Mouse (Mus musculus): ENCODE results near the gene Trim32.
A peak's percentile ranks its signal among the peaks of the same experiment; 100 is the strongest.

The Trim32 gene

GRCm38 (mm10) chr4:65604504-65605150, at the start of gene Trim32:
Gene Trim32, plus strand, starts transcription at chr4:65604986.
- DNase-seq (ENCODE audit: low spot score), result peak; percentile 98

DNA sequence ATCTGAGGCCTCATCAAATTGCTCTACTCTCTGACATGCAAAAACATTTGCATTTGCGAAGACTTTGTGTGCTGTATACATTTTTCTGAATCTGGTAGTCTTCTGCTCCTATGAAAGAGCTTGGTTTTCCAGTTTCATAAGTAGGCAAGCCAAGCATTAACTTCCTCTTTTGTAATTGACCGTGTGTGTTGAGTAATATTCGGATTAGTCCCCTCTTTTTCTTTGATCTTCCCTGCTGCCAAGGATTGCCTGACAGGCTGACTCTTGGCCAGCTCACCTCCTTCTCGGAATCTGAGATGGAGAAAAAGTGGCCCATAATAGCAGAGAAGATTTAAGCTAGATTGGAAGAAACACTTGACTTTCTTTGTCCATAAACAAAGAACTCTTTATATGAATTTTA, 39.3 kb upstream of the Trim32 start:
- no peak for DNase-seq (ENCODE audit: low spot score)

GRCm38 (mm10) chr4:65580254-65580653, 24.5 kb upstream of the Trim32 start:
- no peak for DNase-seq (ENCODE audit: low spot score)

DNA sequence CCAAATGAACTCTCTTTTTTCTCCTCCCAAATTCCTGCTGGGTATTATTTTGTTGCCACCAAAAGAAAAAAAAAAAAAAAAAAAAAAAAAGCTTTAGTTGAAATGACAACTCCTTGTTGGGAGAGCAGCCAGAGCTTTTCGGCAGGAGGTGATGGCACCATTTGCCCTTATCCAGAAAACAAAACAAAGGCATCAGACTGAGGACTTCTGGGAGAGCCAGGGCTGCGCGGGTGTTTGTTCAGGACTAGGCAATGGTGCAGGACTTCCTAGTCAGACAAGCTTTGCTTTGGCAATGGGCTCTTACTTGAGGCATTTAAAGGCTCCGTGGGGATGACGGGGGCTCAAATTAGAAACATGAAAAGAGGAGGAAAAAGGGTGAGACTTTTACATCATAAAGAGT, 17.8 kb upstream of the Trim32 start:
- no peak for DNase-seq (ENCODE audit: low spot score)

GRCm38 (mm10) chr4:65589780-65590179, 15.0 kb upstream of the Trim32 start:
- peak; percentile 11 for DNase-seq (ENCODE audit: low spot score)

GRCm38 (mm10) chr4:65594601-65595369, 10.0 kb upstream of the Trim32 start:
- no peak for DNase-seq (ENCODE audit: low spot score)

- no peak for DNase-seq (ENCODE audit: low spot score)
These were observed 441 bp downstream of the Trim32 start for GRCm38 (mm10) chr4:65605151-65605702.

GRCm38 (mm10) chr4:65607184-65607631, 2.4 kb downstream of the Trim32 start:
- DNase-seq (ENCODE audit: low spot score), result peak; percentile 44

DNA sequence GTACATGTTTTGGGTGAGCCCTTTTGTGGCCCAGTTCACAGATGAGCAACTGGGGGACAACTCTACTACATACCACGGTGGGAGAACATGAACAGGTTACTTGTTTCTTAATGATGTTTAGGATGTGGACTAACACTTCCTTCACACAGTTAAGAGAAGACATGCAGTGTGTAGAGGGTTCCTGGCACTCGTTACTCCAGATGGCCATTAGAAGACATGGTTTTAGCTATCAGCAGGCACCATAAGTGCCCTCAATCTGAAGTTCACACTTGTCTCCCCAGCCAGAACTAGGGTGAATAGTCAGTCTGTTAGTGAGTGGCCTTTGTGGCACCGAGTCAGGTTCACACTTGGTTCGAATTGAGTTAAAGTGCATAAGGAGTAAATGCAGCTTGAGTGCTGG, 3.3 kb downstream of the Trim32 start:
- no peak for DNase-seq (ENCODE audit: low spot score)

DNA sequence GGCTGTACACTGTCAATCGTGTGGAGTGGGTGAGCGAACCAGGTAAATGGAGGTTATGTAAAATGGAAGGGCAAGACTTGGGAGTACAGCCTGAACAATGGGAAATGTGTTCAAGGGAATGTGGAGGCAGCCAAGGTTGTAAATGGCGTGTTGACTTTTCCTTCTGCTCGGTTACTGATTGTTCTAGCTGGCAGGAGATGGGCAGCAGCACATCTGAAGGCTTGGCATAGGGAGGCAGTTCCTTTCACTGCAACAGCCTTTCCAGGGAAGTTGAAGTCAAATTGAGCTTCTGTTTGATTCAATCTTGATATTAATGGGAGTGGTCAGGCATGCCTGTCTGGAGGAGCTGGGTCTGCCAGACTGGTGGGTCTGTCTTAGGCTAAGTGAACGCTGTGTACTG, 5.5 kb downstream of the Trim32 start:
- DNase-seq (ENCODE audit: low spot score), result no peak

DNA sequence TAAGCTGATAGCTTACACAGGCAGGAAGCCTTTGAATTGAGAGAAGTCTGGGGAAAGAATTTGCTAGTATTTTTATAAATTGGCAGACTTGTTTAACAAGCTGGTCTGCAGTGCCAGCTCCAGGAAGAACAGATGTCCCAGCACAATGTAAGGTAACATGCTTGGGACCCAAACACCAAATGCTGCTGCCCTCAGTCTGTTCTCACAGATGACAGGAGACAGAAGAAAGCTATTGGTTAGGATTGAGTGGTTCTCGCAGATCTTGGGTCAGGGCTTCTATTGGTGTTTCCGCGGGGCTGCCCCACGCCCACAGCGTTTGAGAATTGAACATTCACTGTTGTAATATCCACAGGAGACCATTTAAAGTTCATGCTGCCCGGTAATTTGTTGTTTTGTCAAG, 6.1 kb downstream of the Trim32 start:
- DNase-seq (ENCODE audit: low spot score), result no peak

- DNase-seq (ENCODE audit: low spot score), result no peak
These were observed 8.3 kb downstream of the Trim32 start for GRCm38 (mm10) chr4:65613135-65613534.

GRCm38 (mm10) chr4:65620125-65620524, 15.3 kb downstream of the Trim32 start:
- DNase-seq (ENCODE audit: low spot score), result no peak

- DNase-seq (ENCODE audit: low spot score), result no peak
These were observed 33.4 kb downstream of the Trim32 start for GRCm38 (mm10) chr4:65638231-65638630.

DNA sequence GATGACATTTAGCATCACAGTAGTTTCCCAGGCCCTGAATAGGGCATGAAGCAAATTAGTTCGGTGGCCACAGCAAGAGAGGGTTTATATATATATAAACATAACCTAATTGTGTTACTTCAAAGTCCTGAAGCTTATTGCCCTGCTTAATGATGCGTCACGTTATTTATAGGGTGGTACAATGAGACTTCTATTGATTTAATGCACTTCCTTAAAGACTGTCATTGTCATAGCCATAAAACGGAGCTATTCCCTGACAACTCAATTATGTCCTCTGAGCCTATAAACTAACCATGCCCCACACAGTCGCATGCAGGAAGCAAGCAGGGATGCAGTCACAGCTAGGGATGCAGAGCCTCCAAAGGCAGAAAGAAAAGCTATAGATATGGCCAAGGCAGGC, 37.8 kb downstream of the Trim32 start:
- DNase-seq (ENCODE audit: low spot score), result no peak

DNA sequence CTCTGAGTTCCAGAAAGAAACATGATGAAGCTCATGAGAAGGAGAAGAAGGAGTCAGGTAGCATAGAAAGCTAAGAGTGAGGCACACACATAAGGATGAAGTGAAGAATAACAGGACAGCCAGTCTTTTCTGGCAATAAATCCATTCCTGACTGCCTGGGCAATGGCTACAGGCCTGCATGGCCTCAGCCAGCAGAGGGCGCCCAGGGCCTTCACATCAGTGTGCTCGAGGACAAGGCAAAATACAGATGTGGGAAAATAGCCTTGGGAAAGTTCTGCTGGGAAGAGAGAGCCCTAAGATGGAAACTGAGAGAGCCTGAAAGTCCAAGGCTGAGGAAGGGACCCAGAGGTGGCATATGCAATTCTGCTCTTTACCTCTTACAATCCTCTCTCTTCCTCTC, 49.9 kb downstream of the Trim32 start:
- peak; percentile 53 for DNase-seq (ENCODE audit: low spot score)

DNA sequence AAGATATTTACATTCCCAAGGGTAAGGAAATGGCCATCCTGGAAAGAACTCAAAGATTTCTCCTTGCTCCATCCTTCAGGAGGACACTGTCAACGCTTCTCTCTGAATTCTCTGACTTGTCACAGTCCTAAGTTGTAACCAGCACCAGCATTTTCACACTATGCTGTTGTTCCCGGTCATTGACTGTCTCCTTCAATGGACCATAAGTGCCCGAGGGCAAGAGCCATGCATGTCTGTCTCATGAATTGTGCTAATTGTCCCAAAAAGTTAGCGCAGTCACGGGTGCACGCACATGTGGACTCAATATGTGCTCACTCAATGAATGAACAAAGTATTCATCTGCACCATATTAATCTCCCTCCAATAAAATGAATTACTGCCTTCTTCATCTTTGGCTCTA, 58.4 kb downstream of the Trim32 start:
- no peak for DNase-seq (ENCODE audit: low spot score)

Measured in yolk sac, embryonic 10.5 days (tissue).